Mouse (Mus musculus): ENCODE measurements around the gene Cyp2d22.

GRCm38 (mm10) chr15:82377701-82378100 lies 2.4 kb downstream of the Cyp2d22 start:
- TF ChIP-seq CTCF (IDR thresholded peaks at IDR 0.05; ENCODE audit: borderline replicate concordance, insufficient read depth, low read length) (no peak), POLR2A (IDR thresholded peaks at IDR 0.05; ENCODE audit: low read depth, low read length) (no peak)
